Mouse (Mus musculus) brain, embryonic 14.5 days (tissue): ENCODE data around the gene Ankrd53.

ENCODE experiments used
- CTCF ChIP-seq: fragments of 200-500 bp; IDR thresholded peaks from 2 replicates; pipeline ENCODE4 v1.5.1; 2012; ENCODE audit warnings: inconsistent platforms, mild to moderate bottlenecking, moderate library complexity, borderline replicate concordance; ENCODE audit not compliant: insufficient read depth, insufficient read length; ENCODE audit errors: extremely low read depth
- POLR2A ChIP-seq: fragments of 200-500 bp; IDR thresholded peaks from 2 replicates; pipeline ENCODE4 v1.6.1; 2012; ENCODE audit warnings: mild to moderate bottlenecking, inconsistent platforms, borderline replicate concordance; ENCODE audit not compliant: poor library complexity, insufficient read depth, insufficient read length, severe bottlenecking; ENCODE audit errors: extremely low read depth

DNA sequence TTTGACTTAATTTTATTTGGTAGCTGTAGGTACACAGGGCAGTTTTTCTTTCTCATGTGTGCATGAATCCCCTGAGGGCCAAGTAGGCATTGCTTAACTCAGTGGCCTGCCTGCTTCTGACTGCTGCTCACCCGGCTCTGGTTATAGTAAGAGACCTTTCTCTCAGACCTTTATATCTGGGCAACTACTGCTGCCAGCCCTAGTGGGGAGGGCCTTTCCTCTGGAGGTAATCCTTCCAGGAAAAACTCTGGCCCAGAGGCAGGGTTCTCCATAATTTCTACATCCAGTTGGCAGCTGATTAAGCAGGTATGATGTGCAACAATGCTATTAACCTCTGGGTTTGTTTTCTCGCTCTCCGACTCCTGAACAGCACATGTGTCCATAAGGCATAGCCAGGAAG is 40.4 kb downstream of the Ankrd53 start:
- no peak for TF ChIP-seq CTCF
- no peak for TF ChIP-seq POLR2A
